Mouse (Mus musculus) brain, embryonic 18.5 days (tissue): ENCODE measurements around the gene H2-Q7.
"Not testable (repeated sequence)": the region's sequence is repeated elsewhere in the genome, so short reads cannot be mapped to it uniquely, and the experiment has no call there.

ENCODE experiments used
- DNase-seq: peaks from one replicate; pipeline ENCODE4 v3.0.0-alpha.2; 2012; ENCODE audit warnings: low read depth, low spot score

The H2-Q7 gene

DNA sequence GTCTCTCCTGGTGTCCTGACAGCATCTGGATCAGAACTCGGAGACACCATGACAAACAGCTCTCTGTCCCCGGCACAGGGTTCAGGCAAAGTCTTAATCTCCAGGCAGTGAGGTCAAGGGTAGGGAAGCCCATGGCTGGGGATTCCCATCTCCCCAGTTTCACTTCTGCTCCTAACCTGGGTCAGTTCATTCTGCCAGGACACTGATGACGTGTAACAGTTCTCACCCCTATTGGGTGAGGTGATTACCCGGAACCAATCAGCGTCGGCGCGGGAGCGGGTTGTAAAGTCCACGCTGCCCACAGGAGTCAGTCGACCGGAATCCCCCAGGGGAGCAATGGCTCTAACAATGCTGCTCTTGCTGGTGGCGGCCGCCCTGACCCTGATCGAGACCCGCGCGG lies at the start of gene H2-Q7:
TSS of gene H2-Q7 (plus strand) at position 271 of the 400 bp plus-strand sequence.
- DNase-seq: not testable (repeated sequence)

GRCm38 (mm10) chr17:35389796-35390195 lies 49.2 kb upstream of the H2-Q7 start:
- not testable (repeated sequence) for DNase-seq

DNA sequence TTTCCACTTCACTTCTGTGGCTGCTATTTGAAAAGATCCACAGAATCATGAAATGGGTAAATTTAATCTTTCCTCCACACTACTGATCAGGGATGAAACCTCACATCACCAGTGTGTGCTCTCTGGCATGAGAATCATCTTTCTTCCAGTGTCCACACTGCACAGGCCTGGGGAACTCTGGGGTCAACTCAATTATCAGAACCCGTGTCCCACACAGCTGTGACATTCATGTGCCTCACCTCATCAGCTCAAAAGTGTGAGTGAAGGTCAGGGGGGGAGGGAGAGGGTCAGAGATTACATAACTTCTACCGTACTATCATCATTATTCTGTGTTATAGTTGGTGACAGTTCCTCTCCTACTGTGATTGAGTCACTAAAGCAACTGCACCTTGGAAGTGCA lies 46.3 kb upstream of the H2-Q7 start:
- DNase-seq: not testable (repeated sequence)

DNA sequence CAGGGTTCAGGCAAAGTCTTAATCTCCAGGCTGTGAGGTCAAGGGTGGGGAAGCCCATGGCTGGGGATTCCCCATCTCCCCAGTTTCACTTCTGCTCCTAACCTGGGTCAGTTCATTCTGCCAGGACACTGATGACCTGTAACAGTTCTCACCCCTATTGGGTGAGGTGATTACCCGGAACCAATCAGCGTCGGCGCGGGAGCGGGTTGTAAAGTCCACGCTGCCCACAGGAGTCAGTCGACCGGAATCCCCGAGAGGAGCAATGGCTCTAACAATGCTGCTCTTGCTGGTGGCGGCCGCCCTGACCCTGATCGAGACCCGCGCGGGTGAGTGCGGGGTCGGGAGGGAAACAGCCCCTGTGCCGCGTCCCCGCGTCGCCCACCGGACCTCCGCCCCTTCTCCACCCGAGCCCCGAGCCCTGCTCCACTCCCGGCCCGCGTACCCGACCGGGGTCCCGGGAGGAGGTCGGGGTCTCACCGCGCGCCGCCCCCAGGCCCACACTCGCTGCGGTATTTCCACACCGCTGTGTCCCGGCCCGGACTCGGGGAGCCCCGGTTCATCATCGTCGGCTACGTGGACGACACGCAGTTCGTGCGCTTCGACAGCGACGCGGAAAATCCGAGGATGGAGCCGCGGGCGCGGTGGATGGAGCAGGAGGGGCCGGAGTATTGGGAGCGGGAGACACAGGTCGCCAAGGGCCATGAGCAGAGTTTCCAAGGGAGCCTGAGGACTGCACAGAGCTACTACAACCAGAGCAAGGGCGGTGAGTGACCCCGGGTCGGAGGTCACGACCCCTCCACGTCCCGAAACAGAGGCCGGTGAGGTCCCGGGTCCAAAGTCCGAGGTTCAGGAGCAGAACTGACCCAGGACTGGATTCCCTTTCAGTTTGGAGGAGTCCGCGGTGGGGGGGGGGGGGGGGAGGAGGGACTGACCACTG lies 44.8 kb upstream of the H2-Q7 start:
- DNase-seq: not testable (repeated sequence)

GRCm38 (mm10) chr17:35396956-35397355 lies 42.0 kb upstream of the H2-Q7 start:
- DNase-seq: not testable (repeated sequence)

DNA sequence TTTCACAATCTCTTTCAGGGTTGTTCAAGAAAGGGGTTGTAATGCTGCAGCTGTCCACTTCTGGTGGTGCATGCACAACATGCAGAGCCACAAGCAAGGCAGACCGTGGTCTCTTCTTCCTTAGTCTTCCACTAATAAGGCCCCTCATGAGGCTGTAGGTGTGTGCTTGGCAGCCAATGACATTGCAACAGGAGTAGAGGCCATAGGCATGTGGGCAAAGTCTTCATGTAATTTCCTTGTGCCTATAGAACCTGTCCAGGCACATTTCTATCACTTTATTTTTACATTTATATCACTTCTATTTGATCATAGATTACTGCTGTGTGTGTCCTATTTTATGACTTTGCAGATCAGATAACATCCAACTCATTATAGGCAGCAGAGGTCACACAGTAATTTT lies 25.9 kb upstream of the H2-Q7 start:
- DNase-seq: not testable (repeated sequence)

DNA sequence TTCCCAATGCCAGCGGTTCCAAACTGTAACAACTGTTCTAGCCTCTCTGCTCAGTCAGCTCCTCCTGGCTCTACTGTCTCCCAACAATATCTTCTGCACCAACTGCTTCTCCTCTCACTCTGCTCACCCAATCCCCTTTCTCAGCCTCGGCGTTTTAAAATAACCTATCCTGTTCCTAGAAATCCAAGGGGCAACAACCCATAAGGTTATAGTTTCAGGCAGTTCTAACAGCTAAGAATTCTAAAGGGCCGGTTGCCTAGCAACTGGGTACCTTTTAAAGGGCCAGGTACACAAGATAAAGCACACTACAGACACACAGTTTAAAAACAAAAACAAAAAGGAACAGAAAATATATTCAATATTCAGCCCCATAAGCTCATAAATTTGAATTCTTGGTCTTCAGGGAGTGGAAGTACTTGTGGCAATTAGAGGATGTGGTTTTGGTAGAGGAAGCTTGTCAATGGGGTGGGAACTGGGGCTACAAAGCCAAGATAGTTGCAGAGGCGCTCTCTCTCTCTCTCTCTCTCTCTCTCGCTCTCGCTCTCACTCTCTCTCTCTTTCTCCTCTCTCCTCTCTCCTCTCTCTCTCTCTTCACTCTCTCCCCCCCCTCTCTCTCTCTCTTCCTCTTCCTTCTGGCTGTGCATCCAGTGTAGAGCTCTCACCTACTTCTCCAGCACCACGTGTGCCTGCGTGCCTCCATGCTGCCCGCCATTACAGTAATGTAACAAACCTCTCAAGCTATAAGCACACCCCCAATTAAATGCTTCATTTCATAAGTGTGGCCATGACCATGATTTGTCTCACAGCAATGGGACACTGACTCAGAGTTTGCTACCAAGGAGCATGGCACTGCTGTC lies 23.5 kb upstream of the H2-Q7 start:
- not testable (repeated sequence) for DNase-seq

- no peak for DNase-seq
These were observed 20.2 kb upstream of the H2-Q7 start for GRCm38 (mm10) chr17:35418772-35419171.

- not testable (repeated sequence) for DNase-seq
These were observed 19.4 kb upstream of the H2-Q7 start for GRCm38 (mm10) chr17:35419564-35419963.

GRCm38 (mm10) chr17:35420206-35420810 lies 18.6 kb upstream of the H2-Q7 start:
- not testable (repeated sequence) for DNase-seq

GRCm38 (mm10) chr17:35421331-35421730 lies 17.6 kb upstream of the H2-Q7 start:
- DNase-seq: not testable (repeated sequence)

DNA sequence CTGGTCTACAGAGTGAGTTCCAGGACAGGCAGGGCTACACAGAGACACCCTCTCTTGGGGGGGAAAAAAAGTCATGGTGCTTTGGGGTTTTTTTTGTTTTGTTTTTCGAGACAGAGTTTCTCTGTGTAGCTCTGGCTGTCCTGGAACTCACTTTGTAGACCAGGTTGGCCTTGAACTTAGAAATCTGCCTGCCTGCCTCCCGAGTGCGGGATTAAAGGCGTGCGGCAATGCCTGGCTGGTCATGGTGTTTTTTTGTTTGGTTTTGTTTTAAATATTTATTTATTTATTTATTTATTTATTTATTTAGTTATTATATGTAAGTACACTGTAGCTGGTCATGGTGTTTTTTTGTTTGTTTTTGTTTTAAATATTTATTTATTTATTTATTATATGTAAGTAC lies 16.6 kb upstream of the H2-Q7 start:
- DNase-seq: not testable (repeated sequence)

GRCm38 (mm10) chr17:35423131-35423810 lies 15.7 kb upstream of the H2-Q7 start:
- DNase-seq: not testable (repeated sequence)

- not testable (repeated sequence) for DNase-seq
These were observed 14.8 kb upstream of the H2-Q7 start for GRCm38 (mm10) chr17:35424106-35424505.

DNA sequence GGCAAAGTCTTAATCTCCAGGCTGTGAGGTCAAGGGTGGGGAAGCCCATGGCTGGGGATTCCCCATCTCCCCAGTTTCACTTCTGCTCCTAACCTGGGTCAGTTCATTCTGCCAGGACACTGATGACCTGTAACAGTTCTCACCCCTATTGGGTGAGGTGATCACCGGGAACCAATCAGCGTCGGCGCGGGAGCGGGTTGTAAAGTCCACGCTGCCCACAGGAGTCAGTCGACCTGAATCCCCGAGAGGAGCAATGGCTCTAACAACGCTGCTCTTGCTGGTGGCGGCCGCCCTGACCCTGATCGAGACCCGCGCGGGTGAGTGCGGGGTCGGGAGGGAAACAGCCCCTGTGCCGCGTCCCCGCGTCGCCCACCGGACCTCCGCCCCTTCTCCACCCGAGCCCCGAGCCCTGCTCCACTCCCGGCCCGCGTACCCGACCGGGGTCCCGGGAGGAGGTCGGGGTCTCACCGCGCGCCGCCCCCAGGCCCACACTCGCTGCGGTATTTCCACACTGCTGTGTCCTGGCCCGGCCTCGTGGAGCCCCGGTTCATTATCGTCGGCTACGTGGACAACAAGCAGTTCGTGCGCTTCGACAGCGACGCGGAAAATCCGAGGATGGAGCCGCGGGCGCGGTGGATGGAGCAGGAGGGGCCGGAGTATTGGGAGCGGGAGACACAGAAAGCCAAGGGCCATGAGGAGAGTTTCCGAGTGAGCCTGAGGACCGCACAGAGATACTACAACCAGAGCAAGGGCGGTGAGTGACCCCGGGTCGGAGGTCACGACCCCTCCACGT lies 14.1 kb upstream of the H2-Q7 start, which contains the start of gene H2-Q6:
TSS of gene H2-Q6 (plus strand) at position 227 of the 793 bp plus-strand sequence.
- DNase-seq: not testable (repeated sequence)

DNA sequence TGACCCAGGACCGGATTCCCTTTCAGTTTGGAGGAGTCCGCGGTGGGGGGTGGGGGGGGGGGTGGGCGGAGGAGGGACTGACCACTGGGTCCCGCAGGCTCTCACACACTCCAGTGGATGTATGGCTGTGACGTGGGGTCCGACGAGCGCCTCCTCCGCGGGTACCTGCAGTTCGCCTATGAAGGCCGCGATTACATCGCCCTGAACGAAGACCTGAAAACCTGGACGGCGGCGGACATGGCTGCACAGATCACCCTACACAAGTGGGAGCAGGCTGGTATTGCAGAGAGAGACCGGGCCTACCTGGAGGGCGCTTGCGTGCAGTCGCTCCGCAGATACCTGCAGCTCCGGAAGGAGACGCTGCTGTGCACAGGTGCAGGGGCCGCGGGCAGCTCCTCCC lies 13.5 kb upstream of the H2-Q7 start:
- not testable (repeated sequence) for DNase-seq

- DNase-seq: not testable (repeated sequence)
These were observed 10.1 kb upstream of the H2-Q7 start for GRCm38 (mm10) chr17:35428883-35429282.

DNA sequence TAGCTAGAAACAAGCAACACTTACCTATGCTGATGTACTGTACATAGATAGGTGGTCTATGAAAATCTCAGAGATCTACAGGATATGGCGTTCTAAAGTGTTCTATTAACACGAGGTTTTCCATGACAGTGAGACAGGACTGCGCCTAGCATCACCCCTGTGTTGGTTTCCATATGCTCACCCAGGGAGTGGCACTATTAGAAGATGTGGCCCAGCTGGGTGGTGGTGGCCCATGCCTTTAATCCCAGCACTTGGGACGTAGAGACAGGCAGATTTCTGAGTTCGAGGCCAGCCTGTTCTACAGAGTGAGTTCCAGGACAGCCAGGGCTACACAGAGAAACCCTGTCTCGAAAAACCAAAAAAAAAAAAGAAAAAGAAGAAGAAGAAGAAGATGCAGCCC lies 8.3 kb upstream of the H2-Q7 start:
- DNase-seq: not testable (repeated sequence)

- not testable (repeated sequence) for DNase-seq
These were observed 6.8 kb upstream of the H2-Q7 start for GRCm38 (mm10) chr17:35432167-35432566.

- DNase-seq: not testable (repeated sequence)
These were observed 4.1 kb upstream of the H2-Q7 start for GRCm38 (mm10) chr17:35434836-35435235.
